Mouse (Mus musculus) forebrain, embryonic 10.5 days (tissue): ENCODE results near the gene Ss18l1. TPM values are rescaled to one million over a fixed set of nuclear protein-coding genes. Genes with fewer than 3 reads are reported as not detected.

ENCODE experiments used
- DNase-seq: peaks from one replicate; pipeline ENCODE4 v3.0.0-alpha.2; 2017; ENCODE audit warnings: low spot score; ENCODE audit errors: extremely low spot score
- H3K27ac ChIP-seq: fragments of 300-500 bp; sonication (generic); 2 replicates; pipeline ENCODE4 v1.5.1; 2016; ENCODE audit warnings: mild to moderate bottlenecking
- H3K27me3 ChIP-seq: fragments of 300-500 bp; sonication (generic); 2 replicates; pipeline ENCODE4 v1.6.1; 2016; ENCODE audit warnings: mild to moderate bottlenecking; ENCODE audit not compliant: poor library complexity, severe bottlenecking
- H3K36me3 ChIP-seq: fragments of 300-500 bp; sonication (generic); replicated peaks from 2 replicates; pipeline ENCODE4 v1.6.1; 2016; ENCODE audit warnings: mild to moderate bottlenecking, moderate library complexity
- H3K4me1 ChIP-seq: fragments of 300-500 bp; sonication (generic); 2 replicates; pipeline ENCODE4 v1.6.1; 2016
- H3K4me3 ChIP-seq: fragments of 300-500 bp; sonication (generic); 2 replicates; pipeline ENCODE4 v1.5.1; 2016; ENCODE audit warnings: mild to moderate bottlenecking, moderate library complexity
- H3K9me3 ChIP-seq: fragments of 300-500 bp; sonication (generic); 2 replicates; pipeline ENCODE4 v1.6.1; 2016; ENCODE audit warnings: mild to moderate bottlenecking, moderate library complexity
- WGBS: fragments of 180-500 bp; shearing (Covaris S2); methylation state at CpG from one replicate; pipeline ENCODE4 v1.1.7; 2016; 5-methylcytosine and 5-hydroxymethylcytosine counted together
- polyA plus RNA-seq: library from polyadenylated mRNA; unstranded; fragments of >200 nt; fragmentation: Nextera tagmentation; extraction: Ambion mirVana; gene quantifications from 2 replicates; pipeline ENCODE4 v1.2.1, GENCODE M21; 2016

Gene Ss18l1
- 7.0 TPM in 2 replicates for polyA plus RNA-seq

- peak; percentile 89 for DNase-seq
- Histone ChIP-seq H3K9me3 (no peaks in the 10 kb centered on the region), H3K4me3 (peak within 1 kb of the TSS; percentile 100), H3K36me3 (peaks cover 50% of the 10 kb centered on the region), H3K27ac (peak within 1 kb of the TSS; percentile 98), H3K27me3 (no peaks in the 10 kb centered on the region), H3K4me1 (peaks cover 48% of the 10 kb centered on the region)
- WGBS, result under 1% methylated on average over 78 of the region's 78 CpGs
These were observed at the start of gene Ss18l1, which contains the start of gene Psma7 for GRCm38 (mm10) chr2:180042256-180042857. Gene Ss18l1 (plus strand): TSS chr2:180042509. Gene Psma7 (minus strand): TSS chr2:180042433.

DNA sequence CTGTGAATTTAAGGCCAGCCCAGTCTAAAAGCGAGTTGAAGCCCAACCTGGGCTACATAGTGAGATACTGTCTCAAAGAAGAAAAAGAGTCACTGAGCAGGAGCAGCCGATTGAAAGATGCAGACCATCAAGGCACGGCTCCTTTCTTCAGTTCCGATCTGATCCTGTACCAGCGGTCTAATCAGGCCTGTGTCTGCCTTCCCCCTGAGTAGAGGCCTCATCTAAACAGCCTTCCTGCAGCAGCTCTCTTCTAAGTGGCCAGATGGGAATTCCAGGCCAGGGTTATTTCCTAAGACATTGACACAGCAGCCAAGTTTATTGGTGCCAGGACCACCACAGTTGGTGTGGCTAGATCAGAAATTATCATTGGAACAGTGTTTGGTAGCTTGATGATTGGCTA, 49.2 kb upstream of the Ss18l1 start:
- WGBS, result 86% methylated on average over 5 of the region's 5 CpGs
- Histone ChIP-seq H3K27ac (no peak overlapping the region), H3K4me1 (no peaks in the 10 kb centered on the region), H3K4me3 (no peak overlapping the region), H3K27me3 (no peaks in the 10 kb centered on the region), H3K36me3 (no peaks in the 10 kb centered on the region), H3K9me3 (no peaks in the 10 kb centered on the region)
- no peak for DNase-seq

DNA sequence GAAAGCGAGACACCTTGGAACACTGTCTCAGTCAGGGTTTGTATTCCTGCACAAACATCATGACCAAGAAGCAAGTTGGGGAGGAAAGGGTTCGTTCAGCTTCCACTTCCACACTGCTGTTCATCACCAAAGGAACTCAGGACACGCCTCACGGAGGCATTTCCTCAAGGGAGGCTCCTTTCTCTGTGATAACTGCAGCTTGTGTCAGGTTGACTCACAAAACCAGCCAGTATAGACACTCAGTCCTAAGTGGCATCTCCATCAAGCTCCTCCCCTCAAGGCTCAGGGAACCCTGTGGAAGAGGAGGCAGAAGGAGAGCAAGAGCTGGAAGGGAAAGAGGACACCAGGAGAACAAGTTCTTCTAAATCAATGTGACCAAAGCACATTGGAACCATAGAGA, 43.9 kb upstream of the Ss18l1 start:
- H3K36me3 ChIP-seq, result no peaks in the 10 kb centered on the region
- H3K4me1 ChIP-seq, result no peaks in the 10 kb centered on the region
- no peak overlapping the region for H3K27ac ChIP-seq
- DNase-seq, result no peak
- WGBS, result 79% methylated on average over 4 of the region's 4 CpGs
- no peaks in the 10 kb centered on the region for H3K9me3 ChIP-seq
- no peaks in the 10 kb centered on the region for H3K27me3 ChIP-seq
- H3K4me3 ChIP-seq, result no peak overlapping the region

- H3K4me3 ChIP-seq, result no peak overlapping the region
- no peaks in the 10 kb centered on the region for H3K27me3 ChIP-seq
- H3K36me3 ChIP-seq, result no peaks in the 10 kb centered on the region
- H3K27ac ChIP-seq, result no peak overlapping the region
- 92% methylated on average over 9 of the region's 9 CpGs for WGBS
- H3K9me3 ChIP-seq, result no peaks in the 10 kb centered on the region
- no peak for DNase-seq
- peaks cover 2% of the 10 kb centered on the region; the same call in 1 of the 2 replicates for H3K4me1 ChIP-seq
These were observed 40.7 kb upstream of the Ss18l1 start for GRCm38 (mm10) chr2:180001635-180002034.

GRCm38 (mm10) chr2:180005656-180006351, 36.5 kb upstream of the Ss18l1 start:
- no peaks in the 10 kb centered on the region for H3K27me3 ChIP-seq
- H3K4me1 ChIP-seq, result peaks cover 8% of the 10 kb centered on the region; the same call in 1 of the 2 replicates
- H3K4me3 ChIP-seq, result no peak overlapping the region
- no peak for DNase-seq
- H3K36me3 ChIP-seq, result no peaks in the 10 kb centered on the region
- no peak overlapping the region for H3K27ac ChIP-seq
- H3K9me3 ChIP-seq, result peaks cover 3% of the 10 kb centered on the region; the same call in 1 of the 2 replicates
- WGBS, result 64% methylated on average over 5 of the region's 5 CpGs

- Histone ChIP-seq H3K4me3 (no peak overlapping the region), H3K4me1 (peaks cover 8% of the 10 kb centered on the region; the same call in 1 of the 2 replicates), H3K27me3 (no peaks in the 10 kb centered on the region), H3K9me3 (peaks cover 3% of the 10 kb centered on the region; the same call in 1 of the 2 replicates), H3K36me3 (no peaks in the 10 kb centered on the region), H3K27ac (no peak overlapping the region)
- no peak for DNase-seq
- WGBS, result 45% methylated on average over 9 of the region's 9 CpGs
These were observed 35.8 kb upstream of the Ss18l1 start for GRCm38 (mm10) chr2:180006352-180007017.

DNA sequence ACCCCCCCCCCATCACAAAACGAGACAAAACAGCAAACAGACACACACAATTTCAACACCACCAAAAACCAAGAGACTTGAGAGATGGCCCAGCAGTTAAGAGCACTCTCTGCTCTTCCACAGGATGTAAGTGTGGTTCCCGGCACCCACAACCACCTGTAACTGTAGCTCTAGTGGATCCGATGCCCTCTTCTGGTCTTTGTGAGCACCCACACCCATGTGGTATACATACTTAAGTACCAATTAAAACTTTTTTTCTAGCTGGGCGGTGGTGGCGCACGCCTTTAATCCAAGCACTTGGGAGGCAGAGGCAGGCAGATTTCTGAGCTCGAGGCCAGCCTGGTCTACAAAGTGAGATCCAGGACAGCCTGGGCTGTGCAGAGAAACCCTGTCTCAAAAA, 31.6 kb upstream of the Ss18l1 start:
- no peak overlapping the region for H3K27ac ChIP-seq
- no peak overlapping the region for H3K4me3 ChIP-seq
- no peak for DNase-seq
- H3K9me3 ChIP-seq, result peaks cover 3% of the 10 kb centered on the region; the same call in 1 of the 2 replicates
- peaks cover 8% of the 10 kb centered on the region; the same call in 1 of the 2 replicates for H3K4me1 ChIP-seq
- 96% methylated on average over 7 of the region's 7 CpGs for WGBS
- no peaks in the 10 kb centered on the region for H3K27me3 ChIP-seq
- H3K36me3 ChIP-seq, result no peaks in the 10 kb centered on the region

GRCm38 (mm10) chr2:180011370-180011769, 30.9 kb upstream of the Ss18l1 start:
- no peak overlapping the region for H3K27ac ChIP-seq
- no peak overlapping the region for H3K4me3 ChIP-seq
- DNase-seq, result no peak
- peaks cover 8% of the 10 kb centered on the region; the same call in 1 of the 2 replicates for H3K4me1 ChIP-seq
- no peaks in the 10 kb centered on the region for H3K27me3 ChIP-seq
- no peaks in the 10 kb centered on the region for H3K36me3 ChIP-seq
- 84% methylated on average over 6 of the region's 6 CpGs for WGBS
- H3K9me3 ChIP-seq, result peaks cover 3% of the 10 kb centered on the region; the same call in 1 of the 2 replicates

DNA sequence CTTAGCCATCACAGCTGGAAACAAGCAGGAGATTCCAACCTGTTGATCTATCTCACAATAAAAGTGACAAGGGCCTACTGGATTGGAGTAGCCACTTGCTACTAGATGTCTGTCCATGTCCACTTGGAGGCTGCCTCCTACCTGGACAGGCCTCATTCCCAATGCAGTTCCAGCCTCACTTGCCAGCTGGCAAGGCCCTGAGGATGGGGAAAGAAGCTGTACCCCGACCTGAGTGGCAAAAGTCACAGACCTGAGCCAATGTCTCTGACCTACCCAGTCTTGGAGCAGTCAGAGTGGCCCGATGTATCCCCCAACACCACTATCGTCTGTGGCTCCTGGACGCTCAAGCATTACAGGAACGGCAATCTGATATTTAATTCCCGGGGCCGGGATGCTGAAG, 28.6 kb upstream of the Ss18l1 start:
- no peak overlapping the region for H3K4me3 ChIP-seq
- H3K36me3 ChIP-seq, result no peaks in the 10 kb centered on the region
- DNase-seq, result no peak
- 93% methylated on average over 7 of the region's 7 CpGs for WGBS
- no peaks in the 10 kb centered on the region; the same call in 1 of the 2 replicates for H3K27me3 ChIP-seq
- H3K27ac ChIP-seq, result no peak overlapping the region
- peaks cover 3% of the 10 kb centered on the region; the same call in 1 of the 2 replicates for H3K9me3 ChIP-seq
- peaks cover 6% of the 10 kb centered on the region for H3K4me1 ChIP-seq

GRCm38 (mm10) chr2:180017632-180018031, 24.7 kb upstream of the Ss18l1 start:
- Histone ChIP-seq H3K27ac (no peak overlapping the region), H3K27me3 (peaks cover 31% of the 10 kb centered on the region), H3K36me3 (no peaks in the 10 kb centered on the region), H3K4me1 (peaks cover 6% of the 10 kb centered on the region), H3K4me3 (no peak overlapping the region), H3K9me3 (no peaks in the 10 kb centered on the region)
- no peak for DNase-seq
- 77% methylated on average over 4 of the region's 4 CpGs for WGBS

DNA sequence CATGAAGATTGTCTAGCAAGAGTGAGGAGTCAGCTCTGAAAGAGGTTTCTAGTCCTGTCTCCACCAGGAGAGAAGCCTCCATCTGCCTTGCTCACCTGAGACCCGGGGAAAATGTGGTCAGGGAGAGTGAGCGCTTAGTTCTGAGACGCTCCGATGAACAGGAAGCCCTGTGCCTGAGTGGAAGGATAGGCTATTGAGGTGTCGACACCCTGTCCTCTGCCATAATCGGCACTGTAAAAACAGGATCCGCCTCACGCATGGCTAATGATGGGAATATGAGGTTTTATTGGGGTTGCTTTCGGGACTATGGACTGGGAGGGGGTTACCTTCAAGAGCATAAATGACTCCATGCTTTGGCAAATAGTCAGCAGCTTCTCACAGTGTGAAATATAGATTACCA, 23.7 kb upstream of the Ss18l1 start:
- DNase-seq, result no peak
- H3K27ac ChIP-seq, result no peak overlapping the region
- H3K9me3 ChIP-seq, result no peaks in the 10 kb centered on the region
- peaks cover 40% of the 10 kb centered on the region for H3K27me3 ChIP-seq
- H3K36me3 ChIP-seq, result no peaks in the 10 kb centered on the region
- peaks cover 6% of the 10 kb centered on the region for H3K4me1 ChIP-seq
- H3K4me3 ChIP-seq, result no peak overlapping the region
- WGBS, result 90% methylated on average over 9 of the region's 9 CpGs

GRCm38 (mm10) chr2:180020091-180020661, 22.1 kb upstream of the Ss18l1 start:
- no peaks in the 10 kb centered on the region for H3K9me3 ChIP-seq
- no peak overlapping the region for H3K4me3 ChIP-seq
- H3K27me3 ChIP-seq, result peaks cover 48% of the 10 kb centered on the region
- H3K4me1 ChIP-seq, result peaks cover 20% of the 10 kb centered on the region
- no peak overlapping the region for H3K27ac ChIP-seq
- DNase-seq, result no peak
- WGBS, result 86% methylated on average over 7 of the region's 7 CpGs
- H3K36me3 ChIP-seq, result no peaks in the 10 kb centered on the region
